Mouse (Mus musculus) CH12.LX (cell line): ENCODE measurements around the gene 4930402H24Rik. TPM values are rescaled to one million over a fixed set of nuclear protein-coding genes. Genes with fewer than 3 reads are reported as not detected.

Source experiments
- DNase-seq: peaks from one replicate; pipeline ENCODE4 v3.0.0-alpha.2; 2013; ENCODE audit errors: extremely low read depth
- H3K27ac ChIP-seq: 2 replicates; pipeline ENCODE4 v1.5.1; 2012; ENCODE audit warnings: low read depth, mild to moderate bottlenecking, control low read depth, moderate library complexity; ENCODE audit not compliant: insufficient read depth
- H3K27me3 ChIP-seq: replicated peaks from 2 replicates; pipeline ENCODE3; 2012; ENCODE audit warnings: inconsistent platforms
- H3K36me3 ChIP-seq, 2 experiments: replicated peaks in 1 of 2; 2 replicates each; pipeline versions ENCODE3 to v1.6.1; 2012; ENCODE audit warnings: inconsistent platforms in 1 of 2, low read length in 1 of 2, mild to moderate bottlenecking in 1 of 2, mixed read lengths in 1 of 2, moderate library complexity in 1 of 2; ENCODE audit not compliant: control insufficient read depth in 1 of 2, insufficient read depth in 1 of 2
- H3K4me1 ChIP-seq, 2 experiments: 2 replicates each; pipeline ENCODE4 v1.6.1; 2012; ENCODE audit warnings: inconsistent platforms in 1 of 2, moderate library complexity in 1 of 2; ENCODE audit not compliant: insufficient read depth in 2 of 2, control insufficient read depth in 1 of 2
- H3K4me2 ChIP-seq: 2 replicates; pipeline ENCODE4 v1.6.1; 2012; ENCODE audit warnings: low read depth, mild to moderate bottlenecking, control low read depth; ENCODE audit not compliant: poor library complexity, insufficient read depth, severe bottlenecking
- H3K4me3 ChIP-seq, 3 experiments: fragments of 150-350 bp in 1 of 3; sonication (generic) in 1 of 3; replicated peaks in 1 of 3; 2 replicates each; pipeline versions ENCODE3 to v1.5.1; 2011 to 2012; ENCODE audit warnings: low read depth in 2 of 3, low read length in 2 of 3, mild to moderate bottlenecking in 2 of 3, moderate library complexity in 2 of 3, control low read depth in 1 of 3, improper control_type of control experiment in 1 of 3, inconsistent platforms in 1 of 3, mixed read lengths in 1 of 3; ENCODE audit not compliant: poor library complexity in 1 of 3
- H3K79me2 ChIP-seq: replicated peaks from 2 replicates; pipeline ENCODE4 v1.6.1; 2012; ENCODE audit warnings: mild to moderate bottlenecking, moderate library complexity; ENCODE audit not compliant: control insufficient read depth, poor library complexity, insufficient read depth, severe bottlenecking; ENCODE audit errors: extremely low read depth
- H3K9ac ChIP-seq: 2 replicates; pipeline ENCODE4 v1.6.1; 2012; ENCODE audit warnings: low read depth, mild to moderate bottlenecking, control low read depth, moderate library complexity; ENCODE audit not compliant: insufficient read depth
- H3K9me3 ChIP-seq: replicated peaks from 2 replicates; pipeline ENCODE3; 2012; ENCODE audit warnings: low read length, inconsistent platforms, mixed read lengths
- CHD1 ChIP-seq: IDR thresholded peaks from 2 replicates; pipeline ENCODE4 v1.6.1; 2012; ENCODE audit warnings: low read depth, low read length, improper control_type of control experiment, inconsistent platforms
- CTCF ChIP-seq, 2 experiments: IDR thresholded peaks in 1 of 2; conservative IDR thresholded peaks in 1 of 2; 2 replicates each; pipeline ENCODE4 v1.5.1; 2011 to 2012; ENCODE audit warnings: low read depth in 2 of 2, low read length in 2 of 2, improper control_type of control experiment in 1 of 2, inconsistent platforms in 1 of 2, mild to moderate bottlenecking in 1 of 2, moderate library complexity in 1 of 2
- E2F4 ChIP-seq: IDR thresholded peaks from 2 replicates; pipeline ENCODE4 v1.6.1; 2011; ENCODE audit warnings: low read depth, low read length, improper control_type of control experiment; ENCODE audit not compliant: insufficient replicate concordance
- EP300 ChIP-seq: IDR thresholded peaks from 2 replicates; pipeline ENCODE4 v1.6.1; 2011; ENCODE audit warnings: low read length, improper control_type of control experiment
- HCFC1 ChIP-seq: IDR thresholded peaks from 2 replicates; pipeline ENCODE4 v1.6.1; 2012; ENCODE audit warnings: low read depth, mild to moderate bottlenecking, inconsistent platforms, low read length, improper control_type of control experiment
- JUN ChIP-seq: IDR thresholded peaks from 2 replicates; pipeline ENCODE4 v1.6.1; 2011; ENCODE audit warnings: low read depth, mild to moderate bottlenecking, low read length, improper control_type of control experiment, moderate library complexity; ENCODE audit not compliant: insufficient read depth
- JUND ChIP-seq: conservative IDR thresholded peaks from 2 replicates; pipeline ENCODE4 v1.6.1; 2011; ENCODE audit warnings: low read depth, low read length, improper control_type of control experiment
- MAX ChIP-seq: IDR thresholded peaks from 2 replicates; pipeline ENCODE4 v1.6.1; 2011; ENCODE audit warnings: low read length, improper control_type of control experiment
- MAZ ChIP-seq: IDR thresholded peaks from 2 replicates; pipeline ENCODE4 v1.6.1; 2012; ENCODE audit warnings: low read depth, mild to moderate bottlenecking, inconsistent platforms, low read length, improper control_type of control experiment, moderate library complexity
- MEF2A ChIP-seq: IDR thresholded peaks from 2 replicates; pipeline ENCODE4 v1.6.1; 2014; ENCODE audit warnings: low read depth, mild to moderate bottlenecking, inconsistent platforms, low read length, improper control_type of control experiment, borderline replicate concordance
- MYC ChIP-seq: IDR thresholded peaks from 2 replicates; pipeline ENCODE4 v1.6.1; 2011; ENCODE audit warnings: low read depth, mild to moderate bottlenecking, improper control_type of control experiment, low read length
- NELFE ChIP-seq: IDR thresholded peaks from 2 replicates; pipeline ENCODE4 v1.6.1; 2011; ENCODE audit warnings: low read depth, low read length, improper control_type of control experiment
- NRF1 ChIP-seq: IDR thresholded peaks from 2 replicates; pipeline ENCODE4 v1.6.1; 2014; ENCODE audit warnings: low read depth, mild to moderate bottlenecking, inconsistent platforms, low read length, improper control_type of control experiment, moderate library complexity
- PAX5 ChIP-seq: IDR thresholded peaks from 2 replicates; pipeline ENCODE4 v1.6.1; 2012; ENCODE audit warnings: low read length, inconsistent platforms, mixed read lengths
- POLR2A ChIP-seq: IDR thresholded peaks from 2 replicates; pipeline ENCODE4 v1.6.1; 2011; ENCODE audit warnings: low read depth, mild to moderate bottlenecking, improper control_type of control experiment, low read length
- POLR2AphosphoS2 ChIP-seq: IDR thresholded peaks from 2 replicates; pipeline ENCODE4 v1.6.1; 2011; ENCODE audit warnings: low read depth, low read length, improper control_type of control experiment
- SMC3 ChIP-seq: IDR thresholded peaks from 2 replicates; pipeline ENCODE4 v1.6.1; 2011; ENCODE audit warnings: low read depth, low read length, improper control_type of control experiment
- TBP ChIP-seq: conservative IDR thresholded peaks from 2 replicates; pipeline ENCODE4 v1.6.1; 2011; ENCODE audit warnings: low read depth, low read length, improper control_type of control experiment
- TCF12 ChIP-seq: IDR thresholded peaks from 2 replicates; pipeline ENCODE4 v1.6.1; 2014; ENCODE audit warnings: low read depth, mild to moderate bottlenecking, inconsistent platforms, low read length, improper control_type of control experiment
- USF1 ChIP-seq: IDR thresholded peaks from 2 replicates; pipeline ENCODE4 v1.6.1; 2014; ENCODE audit warnings: low read depth, mild to moderate bottlenecking, inconsistent platforms, low read length, improper control_type of control experiment
- USF2 ChIP-seq: conservative IDR thresholded peaks from 2 replicates; pipeline ENCODE4 v1.6.1; 2011; ENCODE audit warnings: low read depth, low read length, improper control_type of control experiment
- ZMIZ1 ChIP-seq: IDR thresholded peaks from 2 replicates; pipeline ENCODE4 v1.6.1; 2012; ENCODE audit warnings: low read depth, mild to moderate bottlenecking, inconsistent platforms, low read length, improper control_type of control experiment
- dilution Hi-C: fragments of 300-500 bp; cut with MboI; formaldehyde crosslinking; loops from 2 replicates; pipeline ENCODE4 v1.14.3; 2020; ENCODE audit warnings: low sequenced_read_pairs; ENCODE audit not compliant: extremely low pct_unique_long_range_greater_than_20kb, extremely low pct_ligation_motif_present
- in situ Hi-C: fragments of 300-500 bp; cut with MboI; formaldehyde crosslinking; loops from 3 replicates; pipeline ENCODE4 v1.14.3; 2019; ENCODE audit warnings: low sequenced_read_pairs, low pct_ligation_motif_present, low pct_unique_long_range_greater_than_20kb, mixed read lengths
- polyA plus RNA-seq: library from polyadenylated mRNA; unstranded; fragments of >175 nt; gene quantifications from 2 replicates; pipeline ENCODE4 v1.2.1, GENCODE M21; 2012; ENCODE audit warnings: low read depth; ENCODE audit not compliant: insufficient read length
- total RNA-seq, 2 experiments: library from RNA; depleted of rRNA; stranded (reverse); fragments of 300-350 nt in 1 of 2; fragments of >200 nt in 1 of 2; gene quantifications; 2 replicates each; pipeline ENCODE4 v1.2.3; 2012 to 2014

Gene 4930402H24Rik
- total and polyA plus RNA-seq, 3 experiments: 4.2 to 4.8 (median 4.2) TPM

DNA sequence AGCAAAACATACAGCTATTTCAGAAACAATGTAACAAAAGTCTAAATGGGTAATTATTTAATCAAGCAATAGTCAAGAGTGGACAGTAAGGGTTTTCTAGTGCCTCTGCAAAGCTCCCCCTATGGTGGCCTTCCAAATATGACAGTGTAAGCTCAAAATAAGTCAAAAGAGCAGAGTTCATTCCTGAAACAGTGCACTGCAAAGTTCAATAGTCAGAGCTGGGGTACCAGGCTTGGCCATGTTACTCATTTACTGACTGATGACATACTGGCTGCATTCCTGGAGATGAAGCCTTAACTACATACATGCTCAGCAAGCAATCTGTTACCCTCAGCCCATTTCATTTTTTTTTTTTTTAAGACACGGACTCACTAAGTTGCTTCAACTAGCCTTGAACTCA is 91.7 kb downstream of the 4930402H24Rik start:
- no peak overlapping the region for H3K4me2 ChIP-seq

DNA sequence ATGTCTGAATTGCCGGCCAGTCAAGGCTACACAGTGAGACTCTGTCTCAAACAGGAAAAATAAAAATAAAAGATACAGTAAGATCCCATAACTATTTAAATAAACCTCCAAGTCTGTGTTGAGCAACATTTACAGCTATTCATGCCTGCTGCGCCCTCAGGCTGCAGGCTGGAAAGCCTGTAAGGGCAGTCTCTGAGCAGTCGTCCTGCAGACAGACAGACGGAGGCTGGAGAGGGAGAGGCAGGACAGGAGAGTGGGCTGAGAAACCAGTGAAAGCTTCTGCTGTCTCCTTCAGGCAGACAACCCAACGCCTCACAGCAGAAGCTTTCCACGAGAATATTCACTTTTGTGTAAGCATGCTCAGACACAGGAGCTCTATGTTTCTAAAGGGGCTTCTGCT is 92.5 kb downstream of the 4930402H24Rik start:
- Histone ChIP-seq H3K79me2 (no peaks in the 10 kb centered on the region), H3K4me1 (no peaks in the 10 kb centered on the region), H3K9ac (no peak overlapping the region), H3K4me3 (no peak overlapping the region), H3K9me3 (no peaks in the 10 kb centered on the region), H3K4me2 (no peak overlapping the region), H3K36me3 (peaks cover 0 to 21% of the 10 kb centered on the region in 2 experiments), H3K27me3 (no peaks in the 10 kb centered on the region), H3K27ac (no peak overlapping the region)
- DNase-seq: no peak
- dilution Hi-C loops (no loop called here), in situ Hi-C loops (no loop called here)
- no peak for TF ChIP-seq JUND
- no peak for TF ChIP-seq TCF12
- no peak for TF ChIP-seq E2F4
- TF ChIP-seq MYC: no peak
- no peak for TF ChIP-seq CHD1
- no peak for TF ChIP-seq TBP
- TF ChIP-seq NELFE: no peak
- no peak for TF ChIP-seq NRF1
- no peak for TF ChIP-seq JUN
- TF ChIP-seq CTCF (conservative IDR thresholded peaks at IDR 0.05 in 1 of 2, IDR thresholded peaks at IDR 0.05 in 1 of 2; ENCODE audit: low read depth in 2 of 2, low read length in 2 of 2): no peak
- no peak for TF ChIP-seq EP300
- TF ChIP-seq MEF2A: no peak
- no peak for TF ChIP-seq POLR2AphosphoS2
- no peak for TF ChIP-seq USF2
- no peak for TF ChIP-seq POLR2A
- TF ChIP-seq PAX5: no peak
- TF ChIP-seq SMC3: no peak
- no peak for TF ChIP-seq MAX

More for the DNA sequence above, 91.7 kb downstream of the 4930402H24Rik start:
- H3K9ac ChIP-seq: no peak overlapping the region
- no peak overlapping the region for H3K4me3 ChIP-seq
- in situ Hi-C loops (no loop called here), dilution Hi-C loops (no loop called here)
- TF ChIP-seq USF1 (no peak), MAX (no peak), MAZ (no peak), JUND (no peak), HCFC1 (no peak), EP300 (no peak), NRF1 (no peak), ZMIZ1 (no peak)
- H3K4me1 ChIP-seq: no peaks in the 10 kb centered on the region
- DNase-seq: no peak
- peaks cover 0 to 24% of the 10 kb centered on the region in 2 experiments for H3K36me3 ChIP-seq
- no peaks in the 10 kb centered on the region for H3K79me2 ChIP-seq
- H3K27me3 ChIP-seq: no peaks in the 10 kb centered on the region
- no peak overlapping the region for H3K27ac ChIP-seq
- H3K9me3 ChIP-seq: no peaks in the 10 kb centered on the region
